Mouse (Mus musculus): ENCODE measurements around the gene Jade2. TPM values are rescaled to one million over a fixed set of nuclear protein-coding genes. Genes with fewer than 3 reads are reported as not detected.

Gene Jade2
- polyA plus RNA-seq, 1 experiment from 2014 or later = 1.0 TPM

DNA sequence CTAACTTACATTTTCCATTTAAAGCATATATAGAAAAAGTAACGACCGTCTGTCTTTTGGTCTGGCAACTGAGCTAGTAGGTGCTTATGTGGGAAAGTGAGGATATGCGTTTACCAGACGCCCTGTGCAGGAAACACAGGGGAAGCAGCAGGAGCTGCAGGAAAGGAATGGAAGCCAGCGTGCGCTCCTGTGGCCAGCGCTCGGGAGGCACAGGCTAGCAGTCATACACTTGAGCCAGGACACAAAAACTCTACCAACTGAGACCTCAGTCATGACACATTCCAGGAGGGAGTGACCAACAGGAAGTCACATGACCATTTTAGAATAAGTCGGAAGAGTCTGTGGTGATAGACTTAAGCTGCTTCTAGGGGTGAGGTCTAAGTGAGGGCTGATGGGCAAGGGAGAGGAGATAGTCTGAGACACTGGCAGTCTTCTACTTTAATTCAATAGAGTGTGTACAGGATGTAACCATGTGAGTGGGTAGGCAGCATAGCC lies 76.6 kb downstream of the Jade2 start:
- DNase-seq (no peak), ATAC-seq (no peak)
- no peak for TF ChIP-seq CTCF (IDR thresholded peaks at IDR 0.05; ENCODE audit: low read depth)
- no peak for TF ChIP-seq EP300 (IDR thresholded peaks at IDR 0.05; ENCODE audit: low read depth)
- Histone ChIP-seq H3K27me3 (ENCODE audit: insufficient read depth, low read length) (no peaks in the 10 kb centered on the region), H3K36me3 (replicated peaks; ENCODE audit: insufficient read depth, low read length) (peaks cover 49% of the 10 kb centered on the region), H3K4me1 (ENCODE audit: insufficient read depth) (no peaks in the 10 kb centered on the region; the same call in 1 of the 2 replicates), H3K9me3 (ENCODE audit: low read length) (no peaks in the 10 kb centered on the region), H3K4me3 (ENCODE audit: low read depth, low read length) (no peak overlapping the region), H3K27ac (ENCODE audit: low read depth) (no peak overlapping the region), H3K9ac (replicated peaks) (no peak overlapping the region), H3K4me2 (ENCODE audit: low read depth, low read length) (no peak overlapping the region)
- WGBS (ENCODE audit: insufficient replicate concordance) = 78% methylated on average over 9 of the region's 9 CpGs

DNA sequence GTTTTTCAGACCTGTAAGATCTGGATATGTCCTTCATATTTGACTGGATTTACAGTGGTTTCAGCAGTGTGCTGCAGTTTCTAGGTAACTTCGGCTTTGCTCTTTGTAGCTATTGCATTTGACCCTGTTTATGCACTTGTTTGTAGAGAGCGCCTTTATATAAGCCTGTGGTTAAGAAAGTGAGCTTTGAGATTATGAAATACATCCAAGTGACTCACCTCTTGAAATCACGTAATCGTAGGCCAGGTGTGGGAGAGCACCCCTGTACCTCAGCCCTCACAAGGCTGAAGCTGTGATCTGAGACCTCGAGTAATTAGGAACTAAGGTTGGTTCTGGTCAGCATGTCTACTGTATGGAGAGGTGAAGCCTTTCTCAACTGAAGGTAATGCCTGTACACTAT lies 80.0 kb downstream of the Jade2 start:
- H3K4me1 ChIP-seq (ENCODE audit: insufficient read depth) = peaks cover 6% of the 10 kb centered on the region; the same call in 1 of the 2 replicates
- H3K9me3 ChIP-seq (ENCODE audit: low read length) = no peaks in the 10 kb centered on the region
- peak overlapping the region; percentile 72 for H3K27ac ChIP-seq (ENCODE audit: low read depth)
- no peak for DNase-seq
- no peak overlapping the region for H3K4me3 ChIP-seq (ENCODE audit: low read depth, low read length)
- 0 out of 2 replicates have a peak overlapping the region, but pooled peaks have one; percentile 29 for H3K4me2 ChIP-seq (ENCODE audit: low read depth, low read length)
- WGBS (ENCODE audit: insufficient replicate concordance) = 71% methylated on average over 5 of the region's 5 CpGs
- ATAC-seq = peak; percentile 66
- no peaks in the 10 kb centered on the region for H3K27me3 ChIP-seq (ENCODE audit: insufficient read depth, low read length)
- H3K9ac ChIP-seq (replicated peaks) = no peak overlapping the region
- peaks cover 28% of the 10 kb centered on the region for H3K36me3 ChIP-seq (replicated peaks; ENCODE audit: insufficient read depth, low read length)
- TF ChIP-seq EP300 (IDR thresholded peaks at IDR 0.05; ENCODE audit: low read depth) (peak; percentile 44; the same call in 1 of the 2 replicates), CTCF (IDR thresholded peaks at IDR 0.05; ENCODE audit: low read depth) (no peak)

DNA sequence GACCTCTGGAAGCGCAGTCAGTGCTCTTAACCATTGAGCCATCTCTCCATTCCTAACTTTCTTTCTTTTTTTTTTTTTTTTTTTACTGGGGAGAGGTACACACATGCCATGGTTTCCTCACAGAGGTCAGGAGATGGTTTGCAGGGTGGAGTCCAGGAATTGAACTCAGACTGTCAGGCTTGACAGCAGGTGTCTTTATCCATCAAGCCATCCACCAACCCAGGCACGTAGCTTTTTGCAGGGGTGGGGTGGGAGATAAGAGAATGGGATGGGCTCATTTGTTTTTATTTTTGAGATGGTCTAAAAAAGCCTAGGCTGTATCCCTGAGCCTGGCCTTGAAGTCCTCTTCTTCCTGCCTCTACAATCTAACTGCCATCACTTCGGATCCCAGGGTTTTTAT lies 81.9 kb downstream of the Jade2 start:
- DNase-seq (no peak), ATAC-seq (no peak)
- Histone ChIP-seq H3K9ac (replicated peaks) (no peak overlapping the region), H3K4me2 (ENCODE audit: low read depth, low read length) (no peak overlapping the region), H3K4me1 (ENCODE audit: insufficient read depth) (peaks cover 6% of the 10 kb centered on the region; the same call in 1 of the 2 replicates), H3K9me3 (ENCODE audit: low read length) (no peaks in the 10 kb centered on the region), H3K27ac (ENCODE audit: low read depth) (no peak overlapping the region), H3K27me3 (ENCODE audit: insufficient read depth, low read length) (no peaks in the 10 kb centered on the region), H3K4me3 (ENCODE audit: low read depth, low read length) (no peak overlapping the region), H3K36me3 (replicated peaks; ENCODE audit: insufficient read depth, low read length) (peaks cover 16% of the 10 kb centered on the region)
- TF ChIP-seq EP300 (IDR thresholded peaks at IDR 0.05; ENCODE audit: low read depth) = no peak
- no peak for TF ChIP-seq CTCF (IDR thresholded peaks at IDR 0.05; ENCODE audit: low read depth)
- 70% methylated on average over 3 of the region's 3 CpGs for WGBS (ENCODE audit: insufficient replicate concordance)

DNA sequence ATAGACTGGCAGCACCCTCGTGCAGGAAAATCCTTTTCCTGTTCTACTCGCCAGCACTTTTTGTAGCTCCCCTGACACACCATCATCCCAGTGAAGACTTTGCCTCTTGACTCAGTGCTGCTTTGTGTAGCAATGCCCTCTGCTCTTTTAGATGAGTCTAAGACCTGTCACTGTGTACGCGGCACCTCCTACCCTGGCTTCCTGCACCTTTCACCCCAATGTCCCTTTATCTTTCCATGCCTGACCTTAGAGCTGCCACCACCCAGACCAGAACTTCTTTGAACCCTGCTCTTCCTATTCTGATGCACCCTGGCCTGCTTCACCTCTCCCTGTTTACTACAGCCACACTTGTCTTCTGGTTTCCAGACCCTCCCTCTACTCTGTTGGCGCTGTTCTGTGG lies 89.2 kb downstream of the Jade2 start:
- ATAC-seq (peak; percentile 86), DNase-seq (peak; percentile 34)
- H3K9me3 ChIP-seq (ENCODE audit: low read length) = no peaks in the 10 kb centered on the region
- no peaks in the 10 kb centered on the region for H3K27me3 ChIP-seq (ENCODE audit: insufficient read depth, low read length)
- H3K9ac ChIP-seq (replicated peaks) = peak overlapping the region; percentile 53
- TF ChIP-seq EP300 (IDR thresholded peaks at IDR 0.05; ENCODE audit: low read depth) = 0 out of 2 replicates have a peak, but pooled peaks have one; percentile 14
- no peak for TF ChIP-seq CTCF (IDR thresholded peaks at IDR 0.05; ENCODE audit: low read depth)
- WGBS (ENCODE audit: insufficient replicate concordance) = 57% methylated on average over 5 of the region's 5 CpGs
- peak overlapping the region; percentile 50 for H3K4me2 ChIP-seq (ENCODE audit: low read depth, low read length)
- H3K4me3 ChIP-seq (ENCODE audit: low read depth, low read length) = no peak overlapping the region
- H3K4me1 ChIP-seq (ENCODE audit: insufficient read depth) = peaks cover 13% of the 10 kb centered on the region
- peak overlapping the region; percentile 95 for H3K27ac ChIP-seq (ENCODE audit: low read depth)
- H3K36me3 ChIP-seq (replicated peaks; ENCODE audit: insufficient read depth, low read length) = no peaks in the 10 kb centered on the region

DNA sequence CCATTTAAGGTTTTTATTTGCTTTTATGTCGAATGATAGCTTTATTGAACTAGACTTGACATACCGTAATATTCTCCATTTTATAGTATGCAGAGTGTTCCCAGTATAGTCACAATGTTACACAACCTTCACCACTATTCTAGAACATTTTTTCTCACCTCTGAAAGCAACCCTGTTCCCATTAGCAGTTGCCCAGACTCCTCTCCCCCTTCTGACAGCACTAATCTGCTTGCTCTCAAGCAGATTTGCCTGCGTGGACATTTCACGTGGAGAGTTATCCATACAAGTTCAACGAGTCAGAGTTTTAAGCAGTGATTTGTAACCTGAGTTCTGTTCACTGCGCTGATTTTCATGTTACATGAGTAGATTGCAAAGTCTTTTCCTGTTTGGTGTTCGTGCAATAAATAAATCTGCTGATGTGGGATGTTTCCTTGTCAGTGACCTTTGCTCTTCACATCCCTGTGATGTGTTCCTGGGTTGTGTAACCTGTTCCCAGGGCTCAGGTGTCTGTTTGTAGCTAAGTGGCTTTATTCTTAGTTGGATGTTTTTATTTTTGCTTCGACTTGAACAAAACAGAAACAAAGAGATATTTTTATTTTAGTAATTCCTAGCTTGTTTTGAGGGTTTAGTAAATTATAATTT lies 89.8 kb downstream of the Jade2 start:
- Histone ChIP-seq H3K9me3 (ENCODE audit: low read length) (no peaks in the 10 kb centered on the region), H3K36me3 (replicated peaks; ENCODE audit: insufficient read depth, low read length) (no peaks in the 10 kb centered on the region), H3K4me3 (ENCODE audit: low read depth, low read length) (no peak overlapping the region), H3K27ac (ENCODE audit: low read depth) (peak overlapping the region; percentile 95), H3K27me3 (ENCODE audit: insufficient read depth, low read length) (no peaks in the 10 kb centered on the region), H3K4me1 (ENCODE audit: insufficient read depth) (peaks cover 19% of the 10 kb centered on the region), H3K9ac (replicated peaks) (0 out of 2 replicates have a peak overlapping the region, but pooled peaks have one; percentile 30), H3K4me2 (ENCODE audit: low read depth, low read length) (peak overlapping the region; percentile 40; the same call in 1 of the 2 replicates)
- peak; percentile 25 for DNase-seq
- WGBS (ENCODE audit: insufficient replicate concordance) = 52% methylated on average over 8 of the region's 8 CpGs
- TF ChIP-seq EP300 (IDR thresholded peaks at IDR 0.05; ENCODE audit: low read depth) (peak; percentile 24), CTCF (IDR thresholded peaks at IDR 0.05; ENCODE audit: low read depth) (no peak)
- ATAC-seq = peak; percentile 80

DNA sequence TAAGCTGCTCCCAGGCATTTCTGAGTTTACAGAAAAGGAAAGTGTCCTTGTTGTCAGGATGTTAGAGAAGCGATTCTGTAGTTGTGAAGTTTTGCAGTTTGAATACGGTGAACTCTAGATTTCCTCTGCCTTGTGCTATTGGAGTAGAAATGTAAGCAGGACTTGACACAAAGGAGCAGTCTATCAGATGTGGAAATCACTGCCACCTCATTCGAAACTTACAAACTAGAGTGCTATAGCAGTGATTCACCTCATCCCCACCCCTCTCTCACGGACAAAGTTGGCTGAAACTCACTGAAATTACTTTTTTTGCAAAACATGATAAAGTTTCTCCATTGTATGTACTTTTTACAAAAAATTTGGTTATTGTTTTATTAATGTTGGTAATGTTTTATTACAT lies 92.6 kb downstream of the Jade2 start:
- DNase-seq = no peak
- peak overlapping the region; percentile 99 for H3K4me3 ChIP-seq (ENCODE audit: low read depth, low read length)
- no peak for ATAC-seq
- peak overlapping the region; percentile 83 for H3K4me2 ChIP-seq (ENCODE audit: low read depth, low read length)
- H3K9ac ChIP-seq (replicated peaks) = peak overlapping the region; percentile 97; the same call in 1 of the 2 replicates
- TF ChIP-seq CTCF (IDR thresholded peaks at IDR 0.05; ENCODE audit: low read depth) (no peak), EP300 (IDR thresholded peaks at IDR 0.05; ENCODE audit: low read depth) (no peak)
- peak overlapping the region; percentile 86 for H3K27ac ChIP-seq (ENCODE audit: low read depth)
- H3K4me1 ChIP-seq (ENCODE audit: insufficient read depth) = peaks cover 19% of the 10 kb centered on the region
- H3K36me3 ChIP-seq (replicated peaks; ENCODE audit: insufficient read depth, low read length) = no peaks in the 10 kb centered on the region
- H3K9me3 ChIP-seq (ENCODE audit: low read length) = no peaks in the 10 kb centered on the region
- no peaks in the 10 kb centered on the region for H3K27me3 ChIP-seq (ENCODE audit: insufficient read depth, low read length)
- WGBS (ENCODE audit: insufficient replicate concordance) = 56% methylated on average over 4 of the region's 4 CpGs
